Mouse (Mus musculus) common myeloid progenitor, adult 5-6 weeks (primary cell): ENCODE data around the gene Car15. TPM values are rescaled to one million over a fixed set of nuclear protein-coding genes. Genes with fewer than 3 reads are reported as not detected.

Experiments used
- ATAC-seq: replicated peaks from 2 replicates; pipeline ENCODE4 v1.8.0; 2016; ENCODE audit warnings: low read depth, mild to moderate bottlenecking, moderate TSS enrichment, inconsistent platforms; ENCODE audit not compliant: poor library complexity, severe bottlenecking
- total RNA-seq: library from RNA; stranded (forward); fragments of 200-1000, 187-1606 nt; gene quantifications from 2 replicates; pipeline ENCODE4 v1.2.3, GENCODE M21; 2017

Car15 gene
- 5.4 TPM in 1 of 2 replicates, not detected in the other for total RNA-seq

DNA sequence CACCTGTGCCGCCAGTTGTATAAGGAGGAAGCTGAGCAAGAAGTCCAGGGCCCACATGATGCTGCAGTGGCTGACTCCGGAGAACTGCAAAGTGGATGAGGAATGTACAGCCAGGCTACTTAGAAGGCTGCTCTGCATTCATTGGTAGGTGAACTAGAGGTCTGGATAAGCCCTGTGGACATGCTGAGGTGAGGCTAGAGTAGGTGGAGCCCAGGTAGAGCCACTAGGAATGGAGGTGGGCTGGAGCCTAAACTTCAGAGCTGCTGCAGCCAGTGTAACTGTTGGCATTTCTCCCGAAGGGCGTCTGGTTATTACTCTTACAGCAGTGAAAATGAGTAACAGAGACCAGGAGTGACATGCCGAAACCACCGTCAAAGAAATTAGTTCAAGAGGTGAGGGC lies at the start of gene Car15:
Gene Car15 (minus strand): TSS at position 314 of the 400 bp plus-strand sequence.
- no peak for ATAC-seq

DNA sequence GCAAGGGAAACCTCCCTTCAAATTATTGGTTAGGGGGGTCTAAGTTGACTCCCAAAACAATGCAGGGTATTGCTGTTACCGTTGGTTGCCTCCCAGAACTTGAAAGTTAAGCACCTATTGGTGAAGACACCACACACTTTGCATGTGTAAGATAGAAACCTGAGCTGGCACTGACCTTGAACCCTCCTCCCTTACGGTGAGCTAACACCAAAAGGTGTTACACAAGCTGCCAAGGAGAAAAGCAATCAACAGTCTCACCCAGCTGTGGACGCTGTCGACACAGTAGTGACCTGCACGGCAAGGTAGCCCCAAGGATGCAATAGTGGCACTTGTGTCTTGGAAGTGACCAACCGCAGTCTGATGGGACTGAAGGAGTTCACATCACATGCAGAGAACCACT lies 46.0 kb upstream of the Car15 start:
- ATAC-seq = no peak

DNA sequence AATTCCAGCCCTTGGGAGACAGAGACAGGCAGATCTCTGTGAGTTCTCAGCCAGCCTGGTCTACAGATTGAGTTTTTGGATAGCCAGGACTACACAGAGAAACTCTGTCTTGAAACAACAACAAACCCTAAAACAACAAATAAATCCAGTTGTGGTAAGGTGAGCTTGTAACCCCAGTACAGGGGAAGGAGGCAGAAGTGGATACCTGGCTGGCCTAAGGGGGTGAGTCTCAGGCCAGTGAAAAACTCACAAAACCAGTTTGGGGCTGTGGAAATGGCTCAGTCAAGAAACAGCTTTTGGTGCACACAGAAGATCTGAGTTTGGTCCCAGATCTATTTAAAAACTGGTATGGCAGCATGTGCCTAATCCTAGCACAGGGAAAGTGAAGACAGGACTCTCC lies 44.0 kb upstream of the Car15 start:
- ATAC-seq = no peak

DNA sequence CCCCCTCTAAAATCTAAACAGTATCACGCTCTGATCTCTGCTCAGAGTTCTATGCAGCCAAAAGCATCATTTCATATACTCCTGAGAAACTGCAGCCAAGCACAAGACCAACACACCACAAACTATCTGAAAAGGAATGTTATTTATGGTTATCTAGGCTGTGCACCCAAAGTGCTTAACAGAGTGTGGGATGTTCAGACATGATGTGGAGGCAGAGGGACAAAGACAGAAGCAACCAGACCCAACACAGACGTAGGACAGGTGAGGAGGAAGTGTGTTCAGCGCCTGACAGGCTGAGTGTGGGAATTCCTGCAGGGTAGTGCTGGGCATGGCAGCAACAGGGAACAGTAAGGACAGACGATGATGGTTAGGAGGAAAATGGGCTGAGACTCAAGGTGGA lies 41.4 kb upstream of the Car15 start:
- ATAC-seq = no peak

DNA sequence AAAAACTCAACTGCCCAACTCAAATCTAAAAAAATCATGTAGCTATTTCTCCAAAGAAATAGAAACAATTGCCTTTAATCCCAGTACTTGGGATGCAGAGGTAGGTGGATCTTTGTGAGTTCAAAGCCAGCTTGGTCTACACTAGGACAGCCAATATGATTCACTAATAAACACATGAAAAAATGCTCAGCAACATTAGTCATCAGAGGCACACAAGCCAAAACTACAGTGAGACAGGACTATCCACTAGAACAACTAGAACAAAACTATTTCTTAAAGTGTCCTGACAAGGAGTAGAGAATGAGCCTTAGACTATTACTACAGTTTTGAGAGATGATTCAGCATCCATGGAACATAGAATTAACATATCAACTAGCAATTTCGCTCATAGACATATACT lies 37.9 kb upstream of the Car15 start:
- ATAC-seq = no peak

DNA sequence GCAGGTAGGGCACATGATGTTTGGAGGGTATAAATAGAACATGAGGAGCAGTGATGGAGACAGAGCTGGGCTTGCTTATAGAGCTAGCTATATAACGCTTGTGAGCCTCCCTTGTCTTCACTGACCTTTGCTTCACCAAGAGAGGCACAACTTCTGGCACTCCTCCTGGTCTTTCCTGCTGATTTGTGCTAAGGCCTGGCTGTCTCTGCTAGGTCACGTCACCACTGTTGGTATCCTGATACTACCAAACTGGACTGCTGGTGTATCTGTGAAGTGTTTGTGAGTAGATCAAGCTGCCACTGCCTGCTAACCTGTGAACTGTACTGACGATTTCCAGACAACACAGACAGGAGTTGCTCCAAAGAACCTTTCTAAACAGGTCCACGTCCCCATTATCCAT lies 37.0 kb upstream of the Car15 start:
- no peak for ATAC-seq

DNA sequence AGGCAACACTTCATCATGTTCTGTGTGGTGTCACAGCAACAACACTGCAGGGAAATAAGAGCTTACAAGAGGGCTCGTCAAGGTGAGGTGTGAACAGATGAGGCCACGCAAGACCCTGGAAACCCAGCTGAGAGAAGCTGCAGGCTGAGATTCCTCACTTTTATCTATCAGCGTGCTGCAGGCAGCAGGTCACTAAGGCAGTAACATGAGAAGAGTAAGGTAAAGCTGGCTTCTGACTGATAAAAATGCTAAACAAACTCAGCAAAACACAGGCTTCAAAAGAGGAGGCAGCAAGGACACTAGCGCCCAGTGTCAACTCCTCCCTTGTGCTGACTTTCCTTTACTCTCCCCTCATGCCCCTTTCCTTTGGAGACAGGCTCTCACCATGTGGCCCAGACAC lies 34.8 kb upstream of the Car15 start:
- ATAC-seq = no peak

DNA sequence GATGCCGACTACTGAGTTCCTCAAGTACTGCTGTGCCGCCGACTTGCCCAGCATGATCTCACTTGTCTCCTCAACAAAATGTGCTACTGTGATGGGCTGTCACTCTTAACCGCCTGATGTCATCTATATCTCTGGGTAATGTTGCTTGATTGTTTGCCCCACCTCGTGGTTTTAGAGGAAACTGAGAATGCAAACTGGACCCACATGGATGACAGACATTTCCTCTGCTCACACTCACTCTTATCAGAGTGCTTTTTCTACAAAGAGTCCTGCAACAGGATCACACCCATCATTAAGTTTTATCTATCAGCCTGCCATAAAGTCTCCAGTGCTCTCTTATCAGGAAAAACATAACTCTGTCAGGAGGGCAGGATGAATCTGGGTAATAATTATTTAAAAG lies 33.1 kb upstream of the Car15 start:
- 0 out of 2 replicates have a peak, but pooled peaks have one; percentile 42 for ATAC-seq

DNA sequence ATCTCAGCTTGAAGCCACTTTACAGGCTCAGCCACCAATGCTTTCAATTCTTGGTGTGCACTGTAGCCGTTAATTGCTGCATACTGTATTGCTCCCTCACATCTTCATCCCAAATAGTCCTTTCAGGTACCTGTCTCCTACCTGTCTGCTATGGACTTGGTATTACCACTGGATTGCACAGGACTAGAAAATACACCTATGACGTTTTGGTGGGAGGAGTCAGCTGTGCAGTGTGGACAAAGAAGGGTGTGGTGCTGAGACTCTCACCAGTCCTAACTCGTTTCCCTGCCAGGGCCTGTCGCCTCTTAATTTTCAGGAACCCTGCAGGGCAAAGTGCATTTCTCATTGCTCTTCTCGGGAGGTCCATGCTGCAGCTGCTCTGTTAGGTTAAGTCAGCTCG lies 27.6 kb upstream of the Car15 start:
- no peak for ATAC-seq

DNA sequence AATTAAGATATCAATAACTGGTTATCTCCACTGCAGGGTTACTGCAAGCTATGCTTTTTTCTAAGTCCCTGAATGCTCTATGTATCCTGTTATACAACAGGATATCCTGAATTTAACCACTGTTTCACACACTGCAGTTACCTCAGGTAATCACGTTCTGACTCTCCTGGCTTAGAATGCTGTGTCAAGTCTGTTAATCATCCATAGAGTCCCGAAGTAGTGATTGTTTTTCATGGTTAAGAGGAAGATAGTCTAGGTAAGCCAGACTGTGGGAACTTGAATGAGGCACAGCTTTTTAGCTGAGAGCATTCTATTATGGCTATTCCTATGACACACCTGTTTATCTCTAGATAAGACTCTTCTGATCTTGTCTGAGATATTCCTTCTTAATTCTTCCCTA lies 27.1 kb upstream of the Car15 start:
- no peak for ATAC-seq

DNA sequence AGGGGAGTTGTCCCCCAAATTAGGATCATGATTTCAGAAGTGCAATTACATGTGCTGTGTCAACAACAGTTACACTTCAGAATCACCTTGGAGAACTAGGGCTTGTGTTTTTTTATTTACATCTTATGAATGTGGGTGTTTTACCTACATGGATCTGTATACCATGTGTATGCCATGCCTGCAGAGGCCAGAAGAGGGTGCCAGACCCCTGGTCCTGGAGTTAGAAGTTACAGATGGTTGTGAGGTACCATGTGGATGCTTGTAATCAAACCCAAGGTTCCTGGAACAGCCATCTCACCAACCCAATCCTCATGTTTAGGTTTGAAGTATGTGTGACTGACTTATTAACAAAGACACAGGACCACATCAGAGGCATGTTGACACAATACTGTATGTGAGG lies 20.4 kb upstream of the Car15 start:
- ATAC-seq = peak; percentile 78

DNA sequence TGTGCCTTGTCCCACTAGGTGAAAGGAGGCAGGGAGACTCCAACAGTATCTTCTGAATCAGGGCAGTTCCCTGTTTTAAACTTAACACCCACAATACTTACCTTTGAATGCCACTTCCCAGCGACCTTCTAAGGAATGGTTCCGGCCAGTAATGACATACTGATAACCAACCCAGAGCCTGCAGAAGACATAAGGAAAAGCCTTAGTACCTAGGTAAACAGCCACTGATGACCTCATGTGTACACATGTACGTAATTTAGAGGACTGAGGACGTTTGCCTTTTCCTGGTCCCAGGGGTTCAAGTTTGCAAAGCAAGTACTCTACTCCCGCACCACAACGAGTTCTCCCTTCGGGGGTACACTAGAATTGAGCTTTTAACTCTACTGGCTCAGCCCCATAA lies 19.0 kb upstream of the Car15 start:
- no peak for ATAC-seq

DNA sequence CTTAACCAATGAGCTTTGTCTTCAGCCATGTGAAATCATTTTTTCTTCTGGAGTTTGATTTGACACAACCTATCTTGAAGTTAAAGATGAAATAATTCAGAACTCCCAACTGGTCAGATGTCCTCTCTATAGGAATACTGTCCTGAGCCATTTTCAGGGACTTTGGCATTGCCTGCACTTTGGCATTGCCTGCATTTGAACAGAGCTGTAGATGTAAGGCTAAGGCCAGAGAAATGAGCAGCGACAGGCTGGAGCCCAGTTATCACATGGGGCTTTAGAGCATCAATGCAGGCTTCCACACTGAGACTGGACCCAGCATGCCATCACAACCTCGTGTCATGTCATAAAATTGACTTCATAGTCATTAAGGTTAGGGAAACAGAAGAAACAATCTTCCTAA lies 15.1 kb upstream of the Car15 start:
- no peak for ATAC-seq

DNA sequence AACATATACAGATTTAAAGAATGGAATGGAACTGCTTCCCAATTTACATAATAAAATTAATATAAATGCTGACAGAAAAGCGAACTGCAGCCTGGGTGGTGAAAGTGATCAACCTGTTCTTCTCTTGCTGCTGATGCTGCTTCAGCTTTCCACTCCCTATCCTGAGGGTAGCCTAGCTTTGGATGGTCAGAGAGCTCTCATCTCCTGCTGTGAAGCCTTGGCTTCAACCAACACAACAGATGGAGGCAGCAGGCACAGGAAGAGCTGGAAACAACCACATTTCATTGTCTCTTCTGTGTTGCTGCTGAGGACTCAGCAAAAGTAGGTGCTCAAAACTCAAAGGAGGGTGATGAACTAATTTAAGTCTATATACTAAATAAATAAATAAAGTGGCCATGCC lies 13.7 kb upstream of the Car15 start:
- ATAC-seq = no peak

DNA sequence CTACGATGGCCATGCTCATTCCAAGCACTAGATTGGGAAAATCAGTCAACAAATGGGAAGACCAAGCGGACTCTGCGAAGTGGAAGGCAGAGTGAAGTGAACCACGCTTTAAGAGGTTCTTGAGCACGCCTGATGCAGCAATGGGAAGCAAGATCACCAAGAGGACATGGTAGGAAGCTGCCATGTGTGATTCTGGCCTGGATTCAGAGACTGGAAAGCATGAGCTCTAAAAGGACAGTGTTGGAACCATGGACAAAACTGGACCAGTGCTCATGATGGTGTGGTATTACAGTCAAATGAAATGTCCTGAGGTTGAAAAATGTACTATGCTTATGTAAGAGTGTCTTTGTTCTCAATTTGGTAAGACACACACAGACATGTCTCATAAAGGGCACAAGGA lies 13.2 kb upstream of the Car15 start:
- no peak for ATAC-seq

DNA sequence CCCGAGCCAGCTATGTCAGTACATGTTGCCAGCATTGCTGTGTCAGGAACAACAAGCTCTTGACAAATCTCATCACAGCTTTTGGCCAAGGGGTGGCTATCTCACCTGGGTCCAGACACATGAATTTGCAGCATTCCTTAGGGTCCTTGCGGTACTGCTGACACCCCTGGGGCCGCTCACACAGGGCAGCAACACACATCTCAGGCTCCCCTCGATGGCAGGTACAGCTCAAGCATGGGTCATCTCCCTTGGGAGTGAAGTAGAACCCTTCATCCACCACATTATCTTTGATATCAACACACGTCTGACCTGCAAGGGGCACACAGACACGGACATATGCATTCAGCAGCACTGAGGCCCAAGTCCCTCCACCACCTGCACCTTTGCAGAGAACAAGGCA lies 11.3 kb upstream of the Car15 start:
- no peak for ATAC-seq

DNA sequence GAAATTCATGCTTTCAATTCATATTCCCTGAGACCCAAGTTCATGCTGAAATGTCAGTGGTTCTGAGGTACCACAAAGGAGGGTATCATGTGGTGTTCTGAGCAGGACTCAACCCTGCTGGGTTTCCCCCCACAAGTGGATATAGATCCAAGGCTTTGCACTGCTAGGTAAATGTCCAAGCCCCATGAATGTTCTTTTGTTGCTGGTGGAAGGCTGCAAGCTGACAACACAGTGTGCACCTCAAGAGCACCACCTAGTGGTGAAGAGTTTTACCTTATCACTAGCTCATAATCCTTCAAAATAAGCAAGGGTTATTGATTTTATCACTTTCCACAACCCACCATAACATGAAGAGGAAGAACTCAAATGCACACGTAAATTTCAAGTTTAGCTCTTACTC lies 10.8 kb upstream of the Car15 start:
- ATAC-seq = peak; percentile 70; the same call in 1 of the 2 replicates

DNA sequence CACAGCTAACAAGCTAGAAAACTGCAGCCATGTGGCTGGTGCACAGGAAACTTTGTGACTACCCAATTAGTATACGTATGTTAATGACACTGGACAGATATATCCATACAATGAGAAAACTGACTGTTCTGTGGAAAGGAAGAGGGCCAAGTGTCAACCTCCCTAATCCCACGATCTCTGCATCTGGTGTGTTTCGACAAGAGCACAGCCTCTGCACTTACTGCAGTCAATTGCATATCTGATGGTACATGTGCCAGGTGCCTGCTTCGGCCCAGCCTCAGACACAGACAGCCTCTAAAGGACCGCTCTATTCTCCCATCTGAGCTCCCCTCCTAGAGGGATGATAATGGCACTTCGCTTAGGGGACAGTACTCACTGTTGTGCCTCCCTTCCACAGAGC lies 10.3 kb upstream of the Car15 start:
- ATAC-seq = no peak

DNA sequence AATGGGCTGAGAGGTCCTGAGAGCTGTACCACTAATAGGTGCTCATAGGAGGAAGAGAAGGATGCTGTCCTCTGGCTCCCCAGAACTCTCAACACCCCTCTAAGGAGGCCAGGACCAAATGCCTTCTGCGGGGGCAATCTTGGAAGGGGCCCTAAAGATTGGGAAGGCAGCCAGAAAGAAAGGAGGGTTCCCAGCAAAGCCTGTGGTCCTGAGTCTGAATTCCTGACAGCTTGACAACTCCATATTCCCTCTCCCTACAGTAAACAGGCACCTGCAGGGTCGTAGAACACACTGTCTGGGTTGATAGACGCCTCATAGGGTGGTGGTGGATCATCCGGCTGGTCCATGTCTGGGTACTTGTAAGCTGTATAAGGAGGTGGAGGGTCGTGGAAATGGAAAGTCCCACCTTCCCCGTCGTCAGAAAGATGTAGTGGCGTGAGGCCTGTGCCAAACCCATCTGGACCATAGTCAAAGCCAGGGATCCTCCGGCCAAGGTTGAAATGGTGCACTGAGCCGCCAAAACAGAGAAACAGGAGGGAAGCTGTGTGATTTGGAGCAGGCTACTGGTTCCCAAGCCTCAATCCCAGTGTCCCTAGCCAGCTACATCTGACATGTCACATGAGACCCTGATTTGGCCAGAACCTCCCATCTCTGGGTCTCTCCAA lies 5.7 kb upstream of the Car15 start:
- ATAC-seq = no peak

DNA sequence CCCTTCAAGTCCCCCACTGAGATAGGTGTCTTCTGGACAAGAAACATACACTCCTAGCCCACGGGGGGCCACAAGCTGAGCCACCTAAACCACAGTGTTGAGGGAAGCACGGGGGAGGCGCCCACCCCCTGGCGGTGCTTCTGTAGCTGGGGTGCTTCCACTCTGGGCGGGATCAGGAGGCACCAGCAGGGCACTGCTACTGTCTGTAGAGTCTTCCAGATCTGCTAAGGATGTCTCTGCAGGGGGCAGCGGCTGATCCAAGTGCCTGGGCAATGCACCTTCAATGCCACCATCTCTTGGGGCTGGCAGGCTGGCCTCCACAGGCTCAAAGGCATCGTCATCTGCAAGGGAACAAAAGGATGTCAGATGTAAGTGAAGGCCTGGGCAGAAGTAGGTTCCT lies 4.3 kb upstream of the Car15 start:
- no peak for ATAC-seq

DNA sequence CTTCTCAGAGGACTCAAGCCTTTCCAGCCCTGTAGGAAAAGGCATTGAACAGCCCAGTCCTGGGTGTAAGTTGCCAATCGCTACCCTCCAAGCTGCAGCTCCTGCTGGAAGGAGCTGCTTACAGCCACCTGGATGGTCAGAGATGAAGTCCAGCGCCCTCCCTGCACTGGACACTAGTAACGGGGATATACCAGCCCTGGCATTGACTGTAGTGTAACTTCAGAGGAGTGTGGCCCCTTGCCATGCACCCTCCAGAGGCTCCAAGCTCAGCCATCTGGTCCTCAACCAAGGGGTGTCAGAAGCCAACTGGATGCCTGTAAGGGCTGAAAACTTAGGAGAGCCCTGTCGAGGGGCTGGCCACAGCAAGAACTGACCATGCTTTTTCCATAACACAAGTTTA lies 1.8 kb upstream of the Car15 start:
- no peak for ATAC-seq

DNA sequence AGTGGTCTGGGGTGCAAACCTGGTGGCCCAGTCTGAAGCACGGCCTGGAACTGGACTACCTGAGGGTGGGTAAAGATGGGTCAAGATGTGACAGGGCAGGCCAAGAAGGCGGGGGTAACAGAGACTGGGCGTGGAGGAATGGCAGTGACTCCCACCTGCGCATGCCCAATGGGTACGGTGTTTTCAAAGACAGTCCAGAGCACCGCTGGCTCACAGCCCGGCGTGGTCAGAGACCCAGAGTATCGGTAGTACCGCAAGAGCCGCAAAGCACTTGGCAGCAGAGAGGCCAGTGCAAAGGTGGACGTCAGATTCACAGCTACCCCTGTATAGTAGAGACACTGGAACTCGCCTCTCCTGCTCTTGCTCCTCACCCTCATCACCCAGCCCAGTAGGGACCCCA lies 2.7 kb downstream of the Car15 start:
- no peak for ATAC-seq

DNA sequence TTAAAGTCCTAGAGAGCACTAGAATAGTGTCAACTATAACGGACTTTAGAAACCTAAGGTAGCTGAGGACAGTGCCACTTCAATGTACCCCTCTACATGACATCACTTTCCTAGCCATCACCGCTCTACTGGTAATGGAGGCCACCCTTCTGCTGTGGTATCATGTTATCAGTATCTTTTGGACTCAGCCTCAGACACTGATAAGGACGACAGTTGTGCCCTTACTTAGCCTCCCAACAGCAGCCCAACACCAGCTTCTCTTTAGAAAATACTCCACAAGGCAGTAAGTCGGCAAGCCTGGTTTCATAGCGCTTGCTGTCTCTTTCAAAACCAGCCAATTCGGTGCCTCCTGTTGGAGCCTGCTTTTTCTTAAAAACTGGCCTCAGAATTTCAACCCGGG lies 3.6 kb downstream of the Car15 start:
- ATAC-seq = no peak
